Mouse (Mus musculus) ES-Bruce4 (cell line): ENCODE measurements at regions not wholly inside any gene's neighbourhood (a gene's known extent, or its start where the extent isn't known, plus 50 kb on each side); places are given as distances from the start of the nearest gene placed in this dataset.

Experiments
- CTCF ChIP-seq: IDR thresholded peaks from one replicate; pipeline ENCODE4 v1.8.1; 2011; ENCODE audit warnings: low read depth, low read length
- EP300 ChIP-seq: IDR thresholded peaks from 2 replicates; pipeline ENCODE4 v1.6.1; 2011; ENCODE audit warnings: low read depth, low read length; ENCODE audit not compliant: insufficient read depth
- POLR2A ChIP-seq: IDR thresholded peaks from one replicate; pipeline ENCODE4 v1.8.1; 2011; ENCODE audit warnings: low read length; ENCODE audit not compliant: insufficient read depth

DNA sequence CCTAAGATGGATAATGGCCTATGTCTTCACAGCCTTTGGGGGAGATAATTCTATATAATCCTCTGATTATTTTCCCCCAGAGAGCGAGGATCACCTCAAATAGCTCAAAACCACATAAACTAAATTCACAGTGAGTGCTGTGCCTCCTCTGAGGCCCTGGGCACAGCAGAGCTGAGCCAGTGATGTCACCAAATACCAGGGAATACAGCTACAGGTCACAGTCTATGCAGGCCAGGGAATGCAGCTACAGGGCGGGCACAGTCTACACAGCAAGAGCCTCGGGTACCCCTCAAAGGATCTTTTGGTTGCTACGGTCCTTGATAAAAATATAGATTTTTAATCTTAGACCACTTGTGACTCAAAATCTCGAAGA lies 211.4 kb downstream of the Tgfb2 start:
- TF ChIP-seq CTCF (no peak), EP300 (no peak), POLR2A (no peak)
